Mouse (Mus musculus): ENCODE data around the gene Wdr46.

The Wdr46 gene

GRCm38 (mm10) chr17:33911813-33912414 lies 28.5 kb upstream of the Wdr46 start:
- DNase-seq = no peak

GRCm38 (mm10) chr17:33913264-33913663 lies 27.2 kb upstream of the Wdr46 start:
- no peak for DNase-seq

DNA sequence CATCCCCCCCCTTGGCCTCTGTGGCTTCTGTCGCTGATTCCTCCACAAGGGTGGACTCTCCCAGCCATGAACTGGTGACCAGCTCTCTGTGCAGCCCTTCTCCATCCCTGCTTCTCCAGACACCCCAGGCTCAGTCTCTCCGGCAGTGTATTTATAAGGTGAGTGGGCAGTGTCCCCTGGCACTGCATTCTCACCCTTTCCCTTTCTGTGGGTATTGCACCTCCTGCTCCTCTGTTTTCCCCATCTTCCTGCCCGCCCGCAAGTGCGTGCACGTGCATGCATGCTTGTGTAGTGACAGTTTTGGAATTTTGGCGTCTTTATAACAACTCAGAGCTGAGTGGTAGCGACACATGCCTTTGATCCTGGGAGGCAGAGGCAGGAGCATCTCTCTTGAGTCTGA lies 26.6 kb upstream of the Wdr46 start:
- no peak for DNase-seq

DNA sequence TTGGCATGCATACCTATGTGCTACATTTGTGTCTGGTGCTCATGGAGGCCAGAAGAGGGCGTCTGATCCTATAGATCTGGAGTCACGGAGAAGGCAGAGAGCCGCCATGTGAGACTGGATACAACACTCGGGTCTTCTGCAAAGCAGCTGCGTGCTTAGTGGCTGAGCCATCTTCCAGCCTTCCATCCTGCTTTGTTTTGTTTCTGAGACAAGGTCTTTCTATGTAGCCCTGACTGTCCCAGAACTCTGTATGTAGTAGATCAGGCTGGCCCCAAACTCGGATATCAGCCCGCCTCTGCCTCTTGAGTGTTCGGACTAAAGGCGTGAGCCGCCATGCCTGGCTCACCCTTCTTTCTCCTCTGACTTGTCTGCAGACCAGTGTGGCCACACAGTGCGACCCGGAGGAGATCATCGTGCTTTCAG lies 25.5 kb upstream of the Wdr46 start:
- DNase-seq = peak in 1 of 2 experiments; percentile 20

GRCm38 (mm10) chr17:33915671-33916250 lies 24.7 kb upstream of the Wdr46 start, which contains the start of the genes Tapbp and Zbtb22:
Gene Tapbp, plus strand, starts transcription at chr17:33915899.
Gene Zbtb22, plus strand, starts transcription at chr17:33915904.
- DNase-seq = peak; percentile 98 to 99

- DNase-seq = no peak
These were observed 24.2 kb upstream of the Wdr46 start for GRCm38 (mm10) chr17:33916294-33916693.

DNA sequence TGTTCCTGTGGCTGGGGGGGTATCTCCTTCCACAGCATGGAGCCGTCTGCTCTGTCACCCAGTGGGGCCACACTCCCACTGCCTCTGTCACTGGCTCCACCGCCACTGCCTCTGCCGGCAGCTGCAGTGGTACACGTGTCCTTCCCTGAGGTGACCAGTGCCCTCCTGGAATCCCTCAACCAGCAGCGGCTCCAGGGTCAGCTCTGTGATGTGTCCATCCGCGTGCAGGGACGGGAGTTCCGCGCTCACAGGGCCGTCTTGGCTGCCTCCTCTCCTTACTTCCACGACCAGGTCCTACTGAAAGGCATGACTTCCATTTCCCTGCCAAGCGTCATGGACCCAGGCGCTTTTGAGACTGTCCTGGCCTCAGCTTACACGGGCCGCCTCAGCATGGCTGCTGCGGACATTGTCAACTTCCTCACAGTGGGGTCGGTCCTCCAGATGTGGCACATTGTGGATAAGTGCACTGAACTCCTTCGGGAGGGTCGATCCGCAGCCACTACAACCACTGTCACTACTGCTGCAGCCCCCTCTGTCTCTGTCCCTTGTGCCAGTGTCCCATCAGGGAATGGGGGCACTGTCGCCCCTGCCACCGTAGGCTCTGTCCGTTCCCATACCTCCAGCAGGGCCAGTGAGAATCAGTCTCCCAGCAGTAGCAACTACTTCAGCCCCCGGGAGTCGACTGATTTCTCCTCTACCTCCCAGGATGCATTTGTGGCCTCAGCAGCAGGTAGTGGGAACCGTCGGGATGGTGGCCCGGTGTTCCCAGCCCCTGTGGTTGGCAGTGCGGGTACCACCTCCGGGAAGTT lies 23.4 kb upstream of the Wdr46 start:
- DNase-seq = peak in 1 of 2 experiments; percentile 35

- peak in 1 of 2 experiments; percentile 19 for DNase-seq
These were observed 22.7 kb upstream of the Wdr46 start for GRCm38 (mm10) chr17:33917656-33918292.

GRCm38 (mm10) chr17:33918293-33919203 lies 21.9 kb upstream of the Wdr46 start:
- peak; percentile 36 to 43 for DNase-seq

- DNase-seq = peak; percentile 75
These were observed 20.8 kb upstream of the Wdr46 start for GRCm38 (mm10) chr17:33919351-33920281.

DNA sequence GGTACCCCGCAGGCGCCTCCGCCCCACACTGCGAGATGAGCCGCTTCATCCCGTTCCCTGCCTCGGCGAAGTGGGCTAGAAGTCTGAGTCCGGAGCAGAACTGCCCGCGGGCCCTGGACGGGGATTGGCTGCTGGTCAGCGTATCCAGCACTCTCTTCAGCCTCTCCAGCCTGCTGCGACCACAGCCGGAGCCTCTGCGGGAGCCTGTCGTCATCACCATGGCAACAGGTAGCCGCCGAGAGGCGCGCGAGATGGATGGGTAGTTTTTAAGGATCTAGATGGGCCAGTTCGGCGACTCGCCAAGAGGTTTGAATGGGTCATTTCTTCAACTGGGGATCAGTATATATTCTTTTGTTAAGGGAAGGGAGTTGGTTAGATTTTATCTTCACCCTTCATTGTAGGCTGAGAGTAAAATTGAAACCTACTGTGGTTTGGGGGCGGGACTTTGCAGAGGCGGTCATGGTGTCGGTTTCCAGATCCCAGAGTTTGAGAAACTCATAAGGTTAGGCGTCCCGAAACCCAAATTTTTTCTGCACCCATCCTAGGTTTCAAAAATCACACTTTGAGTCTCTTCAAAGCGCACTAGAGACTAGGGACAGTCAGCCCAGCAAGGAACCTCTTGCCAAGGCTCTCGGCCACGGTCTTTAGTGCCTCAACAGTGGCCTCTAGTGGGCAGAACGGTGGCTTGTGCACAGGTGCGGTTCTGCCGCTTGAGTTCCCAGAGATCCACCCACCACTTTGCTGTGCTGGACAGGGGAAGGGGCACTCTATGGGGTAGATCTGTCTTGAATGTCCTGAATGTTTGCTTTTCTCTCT lies 20.0 kb upstream of the Wdr46 start:
- DNase-seq = peak; percentile 95 to 97

DNA sequence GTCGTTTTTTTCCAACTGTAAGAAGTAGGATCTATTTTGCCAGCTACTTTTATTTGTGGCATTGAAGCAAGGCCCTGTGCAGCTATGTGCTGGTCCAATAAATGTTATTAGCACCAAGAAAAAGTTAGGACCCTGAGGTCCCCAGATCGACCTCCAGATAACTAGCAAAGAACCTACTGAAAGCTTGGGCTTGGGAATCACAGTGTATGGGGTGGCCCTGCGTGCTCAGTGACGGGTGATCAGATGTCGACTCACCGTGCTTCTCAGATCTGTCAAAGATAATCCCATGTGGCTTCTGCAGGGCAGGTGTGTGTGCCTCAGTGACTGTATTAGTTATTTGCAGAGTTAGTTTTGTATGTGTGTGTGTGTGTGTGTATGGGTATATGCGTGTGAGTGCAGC lies 19.1 kb upstream of the Wdr46 start:
- DNase-seq = no peak

DNA sequence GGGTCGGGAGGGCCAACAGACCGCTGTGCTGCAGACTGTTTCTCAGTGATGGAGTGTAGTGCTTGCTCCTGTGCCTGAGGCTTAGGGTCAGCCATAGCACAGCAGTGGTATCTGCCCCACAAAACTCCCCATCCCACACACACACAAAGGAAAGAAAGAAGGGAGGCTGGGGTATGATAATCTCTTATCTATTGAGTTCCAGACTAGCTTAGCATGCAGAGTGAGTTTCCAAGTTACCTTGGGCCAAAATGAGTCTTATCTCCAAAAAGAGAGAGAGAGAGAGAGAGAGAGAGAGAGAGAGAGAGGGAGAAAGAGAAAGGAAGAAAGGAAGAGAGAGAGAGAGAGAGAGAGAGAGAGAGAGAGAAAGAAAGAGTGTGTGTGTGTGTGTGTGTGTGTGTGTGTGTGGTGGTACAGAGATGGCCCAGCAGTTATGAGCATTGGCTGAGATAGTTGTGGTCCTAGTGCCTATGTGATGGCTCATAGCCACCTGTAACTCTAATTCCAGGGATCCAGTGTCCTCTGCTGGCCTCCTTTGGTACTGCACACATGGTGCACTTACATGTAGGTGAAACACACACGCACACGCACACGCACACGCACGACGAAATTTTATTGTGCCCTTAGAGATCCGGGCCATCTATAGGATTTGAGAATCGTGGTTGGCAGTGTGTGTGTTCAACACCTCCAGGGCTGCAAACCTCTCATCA lies 15.7 kb upstream of the Wdr46 start:
- peak; percentile 66 to 82 for DNase-seq

DNA sequence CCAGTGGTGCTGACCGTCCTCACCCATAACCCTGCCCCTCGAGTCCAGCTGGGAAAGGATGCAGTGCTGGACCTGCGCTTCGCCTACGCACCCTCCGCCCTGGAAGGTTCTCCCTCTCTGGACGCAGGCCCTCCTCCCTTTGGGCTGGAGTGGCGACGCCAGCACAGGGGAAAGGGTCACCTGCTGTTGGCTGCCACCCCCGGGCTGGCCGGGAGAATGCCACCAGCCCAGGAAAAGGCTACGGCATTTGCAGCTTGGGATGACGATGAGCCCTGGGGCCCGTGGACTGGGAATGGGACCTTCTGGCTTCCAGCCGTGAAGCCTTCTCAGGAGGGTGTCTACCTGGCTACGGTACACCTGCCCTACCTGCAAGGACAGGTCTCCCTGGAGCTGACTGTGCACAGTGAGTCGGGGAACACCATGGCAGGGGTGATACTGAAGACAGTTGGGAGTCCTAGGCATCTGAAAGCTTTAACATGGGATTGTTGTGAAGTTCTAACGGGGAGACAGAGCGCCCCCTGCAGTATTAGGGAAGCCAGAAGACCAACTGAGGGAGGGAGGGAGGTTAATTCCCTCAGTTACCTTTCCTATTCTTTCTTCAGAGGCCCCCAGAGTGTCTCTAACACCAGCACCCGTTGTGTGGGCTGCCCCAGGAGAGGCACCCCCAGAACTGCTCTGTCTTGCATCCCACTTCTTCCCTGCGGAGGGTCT lies 14.9 kb upstream of the Wdr46 start:
- no peak for DNase-seq

- peak; percentile 39 to 44 for DNase-seq
These were observed 14.1 kb upstream of the Wdr46 start for GRCm38 (mm10) chr17:33926207-33926932.

GRCm38 (mm10) chr17:33928251-33928947 lies 12.1 kb upstream of the Wdr46 start:
- DNase-seq = no peak

Data from cerebellum, postnatal 10 days (tissue).